Mouse (Mus musculus): ENCODE data around the gene Slit1. TPM values are rescaled to one million over a fixed set of nuclear protein-coding genes. Genes with fewer than 3 reads are reported as not detected.

Gene Slit1
- total and polyA plus RNA-seq, 3 experiments, result 0.16 to 0.30 TPM; not detected in 1

GRCm38 (mm10) chr19:41697111-41697806, 46.2 kb downstream of the Slit1 start:
- Histone ChIP-seq H3K9me3 (replicated peaks; ENCODE audit: low read length) (no peaks in the 10 kb centered on the region), H3K36me3 (replicated peaks in 1 of 2; ENCODE audit: control insufficient read depth in 1 of 2, insufficient read depth in 1 of 2, low read length in 1 of 2) (no peaks in the 10 kb centered on the region), H3K4me1 (ENCODE audit: control insufficient read depth in 1 of 2, insufficient read depth in 2 of 2) (peaks cover 3 to 15% of the 10 kb centered on the region in 2 experiments), H3K27me3 (replicated peaks) (peaks cover 35% of the 10 kb centered on the region), H3K4me2 (ENCODE audit: insufficient read depth, low read depth, poor library complexity, severe bottlenecking) (no peak overlapping the region), H3K27ac (ENCODE audit: insufficient read depth, low read depth) (no peak overlapping the region), H3K4me3 (replicated peaks in 1 of 3; ENCODE audit: low read depth in 2 of 3, low read length in 2 of 3, poor library complexity in 1 of 3) (no peak overlapping the region), H3K9ac (ENCODE audit: insufficient read depth, low read depth) (no peak overlapping the region), H3K79me2 (replicated peaks; ENCODE audit: control insufficient read depth, extremely low read depth, insufficient read depth, poor library complexity, severe bottlenecking) (no peaks in the 10 kb centered on the region)
- dilution Hi-C loops (cut with MboI; ENCODE audit: extremely low pct_ligation_motif_present, extremely low pct_unique_long_range_greater_than_20kb, low sequenced_read_pairs) (no loop called here), in situ Hi-C loops (cut with MboI; ENCODE audit: low pct_ligation_motif_present, low pct_unique_long_range_greater_than_20kb, low sequenced_read_pairs) (no loop called here)
- peak; percentile 57 for DNase-seq (ENCODE audit: extremely low read depth)
- TF ChIP-seq IRF4 (IDR thresholded peaks at IDR 0.05; ENCODE audit: low read depth, low read length) (0 out of 2 replicates have a peak, but pooled peaks have one; percentile 14), CTCF (conservative IDR thresholded peaks at IDR 0.05 in 1 of 2, IDR thresholded peaks at IDR 0.05 in 1 of 2; ENCODE audit: low read depth in 2 of 2, low read length in 2 of 2) (peak in 1 of 2 experiments; percentile 2; a peak in 1 of 4 replicates), CHD1 (IDR thresholded peaks at IDR 0.05; ENCODE audit: low read depth, low read length) (no peak)

GRCm38 (mm10) chr19:41696443-41696842, 47.0 kb downstream of the Slit1 start:
- dilution Hi-C loops (cut with MboI; ENCODE audit: extremely low pct_ligation_motif_present, extremely low pct_unique_long_range_greater_than_20kb, low sequenced_read_pairs) (no loop called here), in situ Hi-C loops (cut with MboI; ENCODE audit: low pct_ligation_motif_present, low pct_unique_long_range_greater_than_20kb, low sequenced_read_pairs) (no loop called here)
- Histone ChIP-seq H3K4me3 (replicated peaks in 1 of 3; ENCODE audit: low read depth in 2 of 3, low read length in 2 of 3, poor library complexity in 1 of 3) (no peak overlapping the region), H3K36me3 (replicated peaks in 1 of 2; ENCODE audit: control insufficient read depth in 1 of 2, insufficient read depth in 1 of 2, low read length in 1 of 2) (no peaks in the 10 kb centered on the region), H3K4me1 (ENCODE audit: control insufficient read depth in 1 of 2, insufficient read depth in 2 of 2) (peaks cover 3 to 15% of the 10 kb centered on the region in 2 experiments), H3K79me2 (replicated peaks; ENCODE audit: control insufficient read depth, extremely low read depth, insufficient read depth, poor library complexity, severe bottlenecking) (no peaks in the 10 kb centered on the region), H3K9me3 (replicated peaks; ENCODE audit: low read length) (no peaks in the 10 kb centered on the region), H3K27me3 (replicated peaks) (peaks cover 37% of the 10 kb centered on the region), H3K9ac (ENCODE audit: insufficient read depth, low read depth) (no peak overlapping the region), H3K4me2 (ENCODE audit: insufficient read depth, low read depth, poor library complexity, severe bottlenecking) (no peak overlapping the region), H3K27ac (ENCODE audit: insufficient read depth, low read depth) (no peak overlapping the region)
- TF ChIP-seq E2F4 (IDR thresholded peaks at IDR 0.05; ENCODE audit: insufficient replicate concordance, low read depth, low read length) (no peak), KAT2A (IDR thresholded peaks at IDR 0.05; ENCODE audit: insufficient replicate concordance, low read length) (no peak), POLR2A (IDR thresholded peaks at IDR 0.05; ENCODE audit: low read depth, low read length) (no peak), TBP (conservative IDR thresholded peaks at IDR 0.05; ENCODE audit: low read depth, low read length) (no peak), ZC3H11A (IDR thresholded peaks at IDR 0.05; ENCODE audit: low read depth, low read length) (no peak), ZMIZ1 (IDR thresholded peaks at IDR 0.05; ENCODE audit: low read depth, low read length) (no peak), CHD2 (IDR thresholded peaks at IDR 0.05; ENCODE audit: low read length) (no peak), SMC3 (IDR thresholded peaks at IDR 0.05; ENCODE audit: low read depth, low read length) (no peak), NELFE (IDR thresholded peaks at IDR 0.05; ENCODE audit: low read depth, low read length) (no peak), HCFC1 (IDR thresholded peaks at IDR 0.05; ENCODE audit: low read depth, low read length) (no peak), MEF2A (IDR thresholded peaks at IDR 0.05; ENCODE audit: borderline replicate concordance, low read depth, low read length) (no peak), ETS1 (conservative IDR thresholded peaks at IDR 0.05; ENCODE audit: low read depth, low read length) (no peak), PAX5 (IDR thresholded peaks at IDR 0.05; ENCODE audit: low read length) (no peak), UBTF (IDR thresholded peaks at IDR 0.05; ENCODE audit: low read depth, low read length) (no peak), USF1 (IDR thresholded peaks at IDR 0.05; ENCODE audit: low read depth, low read length) (no peak), RCOR1 (conservative IDR thresholded peaks at IDR 0.05; ENCODE audit: low read depth, low read length) (no peak), USF2 (conservative IDR thresholded peaks at IDR 0.05; ENCODE audit: low read depth, low read length) (no peak), MAZ (IDR thresholded peaks at IDR 0.05; ENCODE audit: low read depth, low read length) (no peak), BHLHE40 (IDR thresholded peaks at IDR 0.05; ENCODE audit: low read depth, low read length) (no peak), CHD1 (IDR thresholded peaks at IDR 0.05; ENCODE audit: low read depth, low read length) (no peak)
- no peak for DNase-seq (ENCODE audit: extremely low read depth)

All from CH12.LX (cell line).